Mouse (Mus musculus) embryo, embryonic 10.5 days (tissue): ENCODE data around the gene Fam178b.
A peak's percentile ranks its signal among the peaks of the same experiment; 100 is the strongest.

ENCODE experiments used
- DNase-seq: peaks from one replicate; pipeline ENCODE4 v3.0.0-alpha.2; 2015; ENCODE audit warnings: low spot score

Gene Fam178b

GRCm38 (mm10) chr1:36524058-36524457, 158.9 kb downstream of the Fam178b start:
- no peak for DNase-seq

DNA sequence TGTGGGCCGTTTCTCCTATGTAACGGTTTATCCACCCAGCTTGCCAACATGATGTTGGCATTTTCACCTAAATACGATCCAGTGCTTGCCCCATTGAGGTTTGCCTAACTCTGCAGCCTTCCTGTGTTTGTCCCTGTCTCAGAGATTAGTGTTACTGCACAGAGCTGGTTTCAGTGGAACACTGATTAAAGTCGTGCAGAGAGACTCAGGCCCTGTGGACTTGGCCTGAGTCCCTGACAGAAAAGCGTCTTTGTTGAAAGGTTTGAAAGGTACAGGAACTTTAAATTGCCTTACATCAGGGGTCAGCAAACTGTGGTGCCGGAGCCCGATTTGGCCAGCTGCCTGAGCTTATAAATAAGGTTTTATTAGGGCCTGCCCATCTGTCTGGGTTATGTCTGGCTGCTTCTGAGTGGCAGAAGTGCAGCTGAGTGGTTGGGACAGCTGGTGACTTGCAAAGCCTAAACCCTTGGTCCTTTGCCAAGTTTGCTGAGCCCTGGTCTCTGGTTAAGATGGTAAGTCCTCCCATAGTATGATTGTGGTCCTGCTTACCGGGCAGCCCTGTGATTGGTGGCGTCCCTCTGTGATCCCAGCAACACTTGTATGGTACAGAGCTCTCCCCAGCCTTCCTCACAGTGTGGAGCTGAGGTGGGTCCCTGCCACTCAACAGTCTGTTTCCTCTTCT, 159.5 kb downstream of the Fam178b start:
- no peak for DNase-seq

DNA sequence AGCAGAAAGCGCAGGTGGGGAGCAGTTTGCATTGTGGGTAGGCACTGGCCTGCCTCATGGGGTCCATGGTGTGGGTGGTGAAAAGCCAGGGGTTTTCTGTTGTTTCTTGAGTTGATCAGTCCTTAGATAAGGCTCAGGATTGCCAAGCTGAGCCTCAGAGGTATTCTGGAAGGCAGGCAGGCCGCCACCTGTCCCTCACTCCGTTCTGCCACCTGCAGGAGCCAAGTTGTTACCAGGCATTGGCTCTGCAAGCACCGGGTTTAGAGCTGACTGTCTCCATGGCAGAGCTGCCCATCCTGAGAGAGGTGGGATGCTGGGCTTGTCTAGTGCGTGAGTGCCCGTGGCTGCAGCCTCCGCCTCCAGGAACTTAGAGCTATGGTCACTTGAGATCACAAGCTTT, 160.8 kb downstream of the Fam178b start:
- DNase-seq: no peak

DNA sequence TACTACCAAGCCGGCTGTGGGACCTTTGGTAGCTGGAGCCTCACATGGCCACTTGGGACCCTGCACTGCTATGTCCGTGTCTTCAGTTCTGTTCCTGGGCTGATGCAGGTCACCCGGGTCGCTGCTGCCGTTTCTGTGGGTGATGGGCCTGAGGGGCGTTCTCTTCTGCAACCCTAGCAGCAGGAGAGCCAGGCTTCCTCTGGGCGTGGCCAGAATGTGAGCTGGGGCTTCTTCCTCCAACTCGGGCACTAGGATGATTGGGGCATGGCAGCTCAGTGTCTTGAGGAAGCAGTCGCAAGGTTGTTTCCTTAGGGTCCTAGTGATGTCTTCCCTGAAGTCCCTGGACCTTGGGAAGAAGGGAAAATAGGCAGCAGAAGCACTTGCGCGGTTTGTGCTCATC, 163.4 kb downstream of the Fam178b start:
- no peak for DNase-seq

DNA sequence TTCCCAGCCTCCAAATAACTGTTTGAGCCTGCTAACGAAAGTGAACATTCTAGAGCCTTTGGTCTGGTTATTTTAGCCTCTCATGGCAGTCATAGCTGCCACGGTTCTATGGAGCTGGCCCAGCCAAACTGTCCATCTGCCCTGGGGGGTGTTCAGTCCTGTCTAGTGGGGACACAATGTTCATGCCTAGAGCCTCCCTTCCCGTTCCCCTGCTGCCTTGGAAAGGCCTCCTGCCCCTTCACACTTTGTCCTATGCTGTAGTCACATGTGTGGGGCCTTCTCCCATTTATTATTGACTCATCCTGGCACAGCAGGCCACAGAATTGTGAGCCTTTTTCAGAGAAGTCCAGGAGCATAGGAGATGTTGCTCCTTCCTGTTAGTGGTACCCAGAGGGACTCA, 164.7 kb downstream of the Fam178b start:
- DNase-seq: no peak

- peak; percentile 71 for DNase-seq
These were observed 169.3 kb downstream of the Fam178b start for GRCm38 (mm10) chr1:36513718-36514117.

- DNase-seq: peak; percentile 6
These were observed 169.7 kb downstream of the Fam178b start for GRCm38 (mm10) chr1:36513310-36513709.

DNA sequence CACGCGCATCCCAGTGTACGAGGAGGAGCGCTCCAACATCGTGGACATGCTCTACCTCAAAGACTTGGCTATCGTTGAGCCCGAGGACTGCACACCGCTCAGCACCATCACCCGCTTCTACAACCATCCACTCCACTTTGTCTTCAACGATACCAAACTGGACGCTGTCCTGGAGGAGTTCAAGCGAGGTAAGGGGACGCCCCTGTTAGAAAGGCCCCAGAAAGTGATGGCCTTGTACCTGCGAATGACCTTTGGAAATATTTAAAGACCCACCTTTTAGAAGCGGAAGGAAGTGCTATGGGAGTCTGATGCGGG, 170.1 kb downstream of the Fam178b start:
- no peak for DNase-seq
